Mouse (Mus musculus) skeletal muscle tissue, adult 2 months (tissue): ENCODE measurements around the gene Map2k5.

ENCODE experiments used
- DNase-seq: peaks from one replicate; pipeline ENCODE4 v3.0.0-alpha.2; 2012; ENCODE audit warnings: low read depth, low spot score

Gene Map2k5

GRCm38 (mm10) chr9:63146856-63147274 lies 230.8 kb downstream of the Map2k5 start:
- no peak for DNase-seq

DNA sequence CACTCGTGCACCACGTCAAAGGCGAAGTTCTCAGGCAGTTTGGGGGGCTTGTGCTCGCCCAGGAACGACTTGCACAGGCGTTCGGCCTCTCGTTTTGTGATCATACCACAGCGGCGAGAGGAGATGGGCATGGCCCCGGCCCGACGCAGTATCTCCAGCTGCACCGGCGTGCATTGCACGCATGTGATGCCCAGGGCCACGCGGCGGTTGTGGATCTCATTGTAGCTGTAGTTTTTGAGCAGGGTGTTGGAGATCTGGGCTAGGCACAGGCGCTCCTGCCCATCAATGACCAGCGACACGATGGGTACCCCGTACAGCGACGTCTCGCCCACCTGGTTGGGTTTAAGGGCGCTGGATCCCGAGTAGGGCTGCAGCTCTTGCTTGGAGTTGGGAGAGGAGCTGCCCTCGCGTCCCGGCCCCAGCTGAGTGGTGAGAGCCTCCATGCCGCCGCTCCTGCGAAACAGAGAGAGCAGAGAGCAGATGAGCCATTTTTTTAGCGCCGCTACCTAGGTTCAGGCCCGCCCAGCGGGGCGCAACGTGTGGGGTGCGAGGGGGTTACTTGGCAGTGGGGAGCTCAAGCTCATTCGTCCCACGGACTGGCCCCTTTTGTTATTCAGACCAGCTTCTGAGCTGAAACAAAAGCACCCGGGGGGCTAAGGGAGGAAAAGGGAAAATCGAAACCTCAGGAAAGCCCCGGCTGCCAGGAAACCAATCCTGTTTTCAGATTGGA lies 231.4 kb downstream of the Map2k5 start:
- no peak for DNase-seq

DNA sequence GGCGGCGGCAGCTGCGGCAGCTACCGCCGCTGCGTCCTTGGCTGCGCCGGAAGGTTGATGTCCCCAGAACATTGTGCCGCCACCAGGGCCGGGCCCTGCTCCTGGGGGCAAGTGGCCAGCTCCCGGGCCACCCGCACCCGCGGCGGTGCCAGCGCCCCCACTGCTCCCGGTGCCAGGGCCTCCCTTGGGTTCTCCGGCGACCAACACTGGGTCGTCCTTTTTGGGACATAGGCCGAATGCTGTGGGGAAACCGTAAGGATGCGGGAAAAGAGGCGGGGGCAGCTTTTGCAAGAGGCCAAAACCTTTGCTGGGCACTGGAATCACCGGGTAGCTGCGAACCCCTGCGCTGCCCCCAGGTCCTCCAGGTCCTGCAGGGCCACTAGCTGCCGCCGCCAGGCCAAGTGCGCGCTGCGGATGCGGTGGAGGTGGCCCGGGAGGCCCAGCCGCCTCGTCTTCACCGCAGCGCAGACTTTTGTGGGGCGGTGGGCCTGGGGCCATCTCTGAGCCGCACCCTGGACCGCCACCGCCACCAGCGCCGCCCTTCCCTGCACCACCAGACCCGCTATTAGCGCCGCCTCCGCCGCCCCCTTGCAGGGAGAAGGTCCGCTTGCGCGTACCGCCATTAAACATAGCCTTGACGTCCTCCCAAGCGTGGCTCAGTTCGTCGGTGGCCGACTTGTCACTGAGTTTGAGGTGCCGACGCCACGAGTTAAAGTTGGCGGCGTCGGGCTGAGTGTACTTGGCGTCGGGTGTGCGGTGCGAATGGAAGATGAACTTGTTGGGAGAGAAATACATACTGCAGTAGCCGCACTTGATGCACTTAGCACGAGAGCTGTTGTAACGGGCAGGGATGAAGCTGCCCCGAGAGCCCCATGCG lies 232.2 kb downstream of the Map2k5 start:
- DNase-seq = no peak

GRCm38 (mm10) chr9:63144502-63145248 lies 233.0 kb downstream of the Map2k5 start:
- no peak for DNase-seq

- no peak for DNase-seq
Measured at GRCm38 (mm10) chr9:63143641-63144501, 233.8 kb downstream of the Map2k5 start.

GRCm38 (mm10) chr9:63143227-63143626 lies 234.5 kb downstream of the Map2k5 start:
- DNase-seq = no peak

- DNase-seq = no peak
Measured at GRCm38 (mm10) chr9:63142335-63143036, 235.2 kb downstream of the Map2k5 start.

GRCm38 (mm10) chr9:63141641-63142334 lies 235.9 kb downstream of the Map2k5 start:
- DNase-seq = no peak

DNA sequence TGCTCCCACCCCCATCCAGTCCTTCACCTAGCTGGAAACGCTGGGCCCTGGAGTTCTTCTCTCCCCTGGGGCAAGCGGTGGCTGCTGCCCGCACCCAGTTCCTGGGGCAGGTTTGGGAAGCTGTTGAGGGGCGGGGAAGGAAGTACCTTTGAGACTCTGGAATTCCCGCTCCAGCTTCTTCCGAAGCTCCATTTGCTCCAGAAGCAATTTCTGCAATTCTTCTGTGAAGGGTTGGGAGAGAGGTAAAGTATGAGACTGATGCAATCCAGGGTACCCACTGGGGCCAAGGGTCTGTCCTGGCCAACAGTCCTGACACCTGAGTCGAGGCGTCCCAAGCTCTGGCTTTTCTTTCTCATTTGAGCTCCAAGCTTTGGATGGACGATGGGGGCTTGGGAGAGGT lies 237.5 kb downstream of the Map2k5 start:
- DNase-seq = no peak

DNA sequence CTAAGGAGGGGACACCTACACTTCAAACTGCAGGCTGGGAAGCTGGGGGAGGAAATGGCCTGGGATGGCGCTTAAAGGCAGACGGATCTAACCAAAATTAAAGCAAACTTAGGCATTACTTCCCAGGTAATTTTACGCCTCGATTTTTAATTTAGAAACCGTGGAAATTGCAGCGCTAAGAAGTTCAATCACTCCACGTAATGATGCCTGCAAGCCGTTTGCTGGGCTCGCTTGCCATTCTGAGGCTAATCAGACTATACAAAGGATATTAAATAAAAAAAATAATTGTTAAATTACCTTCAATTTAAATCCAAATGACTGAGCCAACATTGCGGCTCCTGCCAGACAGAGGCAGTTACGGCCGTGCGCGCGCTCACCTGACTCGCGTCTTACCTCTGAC lies 238.0 kb downstream of the Map2k5 start:
- no peak for DNase-seq

DNA sequence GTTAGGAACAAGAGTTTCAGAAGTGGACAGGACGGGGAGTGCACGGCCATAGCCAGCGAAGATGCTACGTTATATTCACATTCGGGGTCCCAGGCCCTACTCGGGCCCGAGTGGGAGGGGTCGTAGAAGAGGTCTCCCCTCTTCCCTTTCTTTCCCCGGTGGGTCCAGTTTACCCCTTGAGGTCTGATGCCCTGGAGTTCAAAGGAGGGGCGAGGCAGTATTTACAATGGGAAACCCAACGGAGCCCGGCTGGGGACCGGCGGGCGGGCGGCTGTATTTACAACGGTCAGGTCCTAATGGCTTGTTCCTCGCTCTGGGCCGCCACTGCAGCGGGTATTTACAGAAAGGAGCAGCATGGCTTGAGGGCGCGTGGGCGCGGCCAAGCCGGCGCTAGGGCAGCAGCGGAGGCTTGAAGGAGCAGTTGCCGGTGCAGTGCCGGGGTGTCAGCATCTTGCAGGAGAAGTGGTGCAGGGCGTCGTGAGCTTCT lies 239.2 kb downstream of the Map2k5 start:
- no peak for DNase-seq

DNA sequence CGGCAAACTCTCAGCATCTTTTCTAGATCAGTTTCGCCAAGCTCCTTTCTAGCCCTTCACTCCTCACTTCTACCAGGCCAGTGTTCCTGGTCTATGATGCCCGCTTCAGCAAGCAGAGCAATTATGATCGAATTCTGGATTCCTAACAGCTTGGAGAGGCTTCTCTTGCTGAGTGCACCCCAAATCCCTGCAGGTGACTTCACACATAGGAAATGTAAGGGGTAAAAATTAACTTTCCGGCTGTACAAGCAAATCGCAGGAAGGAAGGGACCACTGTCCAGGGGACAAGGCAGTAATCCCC lies 240.1 kb downstream of the Map2k5 start:
- no peak for DNase-seq

- no peak for DNase-seq
Measured at GRCm38 (mm10) chr9:63136756-63137614, 240.7 kb downstream of the Map2k5 start.

DNA sequence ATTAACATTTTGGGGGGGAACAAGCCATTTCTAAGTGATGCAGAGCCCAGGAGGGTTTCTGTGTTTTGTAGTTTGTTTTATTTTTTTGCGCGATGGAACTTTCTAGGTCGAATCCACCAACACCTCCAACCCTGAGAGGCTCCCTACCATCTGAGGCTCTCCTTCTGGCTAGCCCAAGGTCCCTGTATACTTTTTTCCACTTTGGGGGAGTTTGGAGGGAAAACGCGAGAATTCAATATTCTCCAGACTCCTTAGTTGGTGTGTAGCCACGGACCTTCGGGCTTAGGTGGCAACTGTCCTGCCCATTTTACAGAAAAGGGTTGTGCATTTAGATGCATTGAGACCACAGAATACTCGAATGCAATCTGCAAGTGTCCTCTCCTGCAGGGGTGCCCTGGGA lies 241.5 kb downstream of the Map2k5 start:
- no peak for DNase-seq

DNA sequence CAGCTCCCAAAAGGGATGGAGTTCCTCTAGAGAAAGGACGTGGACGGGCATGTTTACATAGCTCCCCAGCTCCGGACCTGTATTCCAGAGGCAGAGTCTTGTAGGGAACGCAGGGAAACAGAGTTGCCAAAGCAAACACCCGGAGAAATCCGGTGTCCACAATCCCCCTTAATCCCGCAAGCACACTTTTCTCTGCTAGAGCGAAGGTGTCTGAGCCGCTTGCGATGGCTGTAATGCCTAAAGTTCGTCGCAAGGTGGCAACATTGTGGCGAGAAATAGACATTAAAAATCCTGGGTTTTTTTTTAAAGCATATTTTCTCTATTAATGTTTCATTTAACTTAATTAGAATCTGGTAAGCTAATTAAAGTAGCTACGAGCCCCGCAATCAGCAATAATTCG lies 241.9 kb downstream of the Map2k5 start:
- no peak for DNase-seq

GRCm38 (mm10) chr9:63135356-63135755 lies 242.3 kb downstream of the Map2k5 start:
- no peak for DNase-seq

- DNase-seq = no peak
Measured at GRCm38 (mm10) chr9:63133659-63134058, 244.0 kb downstream of the Map2k5 start.

DNA sequence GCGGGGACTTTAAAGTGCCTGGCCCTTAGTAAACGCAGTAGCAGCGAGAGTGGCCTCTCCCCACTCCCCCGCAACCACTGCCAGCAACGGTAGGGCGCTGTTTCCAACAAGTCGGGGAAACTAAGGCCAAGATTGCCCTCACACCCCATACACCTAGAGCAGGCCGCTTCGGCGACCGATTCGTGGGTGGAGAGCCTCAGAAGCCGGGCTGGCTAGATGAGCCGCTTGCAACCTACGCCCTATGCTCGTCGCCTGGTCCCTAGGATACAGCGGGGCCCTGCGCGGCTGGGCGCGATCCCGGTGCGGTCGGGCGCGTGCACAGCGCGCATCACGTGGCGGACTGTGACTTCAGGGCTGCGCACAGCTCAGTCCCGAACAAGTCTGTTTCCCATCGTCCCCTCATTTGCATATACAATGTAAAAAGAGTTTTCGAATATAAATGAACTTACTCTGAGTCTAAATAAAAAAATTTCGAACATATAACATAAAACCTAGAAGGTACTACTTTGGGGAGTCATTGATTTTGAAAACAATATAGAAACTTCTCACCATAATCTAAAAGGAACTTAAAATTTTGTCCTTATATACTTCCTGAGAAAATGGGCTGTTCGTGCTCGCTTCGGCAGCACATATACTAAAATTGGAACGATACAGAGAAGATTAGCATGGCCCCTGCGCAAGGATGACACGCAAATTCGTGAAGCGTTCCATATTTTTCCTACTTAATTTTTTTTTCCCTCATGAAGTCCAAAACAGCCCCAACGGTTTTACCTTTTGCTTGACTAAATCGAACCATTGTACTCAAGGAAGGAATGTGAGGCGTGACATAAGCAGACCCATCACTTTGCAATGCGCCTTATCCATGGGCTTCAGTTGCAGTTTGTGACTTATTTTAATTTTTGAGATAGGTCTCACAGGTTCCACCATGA lies 244.8 kb downstream of the Map2k5 start:
- DNase-seq = peak; percentile 98
